Mouse (Mus musculus) thymus, postnatal 25 days (tissue): ENCODE results near the gene Ncam1.

ENCODE experiments used
- DNase-seq: peaks from one replicate; pipeline ENCODE4 v3.0.0; 2022

The Ncam1 gene

DNA sequence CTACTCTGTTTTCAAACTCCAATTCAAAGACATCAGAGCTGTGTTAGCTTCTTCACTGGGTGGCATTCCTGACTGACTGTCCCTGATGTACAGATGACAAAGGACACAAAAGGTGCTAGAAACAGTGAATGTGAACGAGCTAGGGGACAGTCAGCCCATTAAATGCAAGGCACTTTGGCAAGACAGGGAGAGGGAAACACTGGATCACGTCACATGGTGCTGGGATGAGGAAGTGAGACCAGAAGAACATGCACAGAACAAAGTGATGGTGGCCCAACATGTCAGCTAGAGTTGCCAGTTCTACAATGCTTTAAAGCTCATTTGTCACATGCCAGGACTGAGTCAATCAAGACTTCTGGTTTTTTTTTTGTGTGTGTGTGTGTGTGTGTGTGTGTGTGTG lies 247.4 kb downstream of the Ncam1 start:
- no peak for DNase-seq

DNA sequence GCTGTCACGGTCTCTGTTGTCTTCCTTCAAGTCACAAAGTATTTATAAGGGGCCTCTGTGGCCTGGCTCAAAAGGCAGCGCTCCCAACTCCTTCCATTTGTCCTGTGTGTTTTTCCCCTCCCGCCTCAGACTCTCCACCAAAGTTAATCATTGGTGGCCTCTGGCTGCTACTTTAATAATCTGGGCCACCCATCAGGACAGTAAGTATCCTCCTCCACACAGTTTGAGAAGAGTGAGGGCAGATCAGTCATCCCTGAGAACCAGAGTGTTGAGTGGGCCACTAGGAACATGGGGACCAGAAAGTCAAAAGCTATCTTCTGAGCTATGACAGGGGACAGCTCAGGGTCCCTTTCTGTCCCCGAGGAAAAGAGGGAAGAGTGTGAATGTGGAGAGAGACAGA lies 256.1 kb downstream of the Ncam1 start:
- DNase-seq = no peak

DNA sequence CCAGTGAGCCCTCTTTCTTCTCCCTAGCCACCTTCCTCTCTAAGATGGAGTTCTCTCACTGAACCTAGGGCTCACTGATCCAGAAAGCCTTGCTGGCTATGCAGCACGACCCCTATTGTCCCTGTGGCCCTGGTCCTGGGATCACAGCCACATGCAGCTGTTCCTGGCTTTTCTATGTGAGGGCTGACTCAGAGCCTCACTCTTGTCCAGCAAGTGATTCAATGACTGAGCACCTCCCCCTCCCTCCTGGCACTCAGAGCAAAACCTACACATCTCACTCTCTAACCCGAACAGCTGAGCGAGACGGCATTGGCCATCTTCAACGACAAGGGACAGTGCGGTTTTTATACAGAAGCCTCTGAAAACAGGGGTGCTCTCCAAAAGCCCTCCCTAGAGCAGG lies 260.9 kb downstream of the Ncam1 start:
- no peak for DNase-seq

DNA sequence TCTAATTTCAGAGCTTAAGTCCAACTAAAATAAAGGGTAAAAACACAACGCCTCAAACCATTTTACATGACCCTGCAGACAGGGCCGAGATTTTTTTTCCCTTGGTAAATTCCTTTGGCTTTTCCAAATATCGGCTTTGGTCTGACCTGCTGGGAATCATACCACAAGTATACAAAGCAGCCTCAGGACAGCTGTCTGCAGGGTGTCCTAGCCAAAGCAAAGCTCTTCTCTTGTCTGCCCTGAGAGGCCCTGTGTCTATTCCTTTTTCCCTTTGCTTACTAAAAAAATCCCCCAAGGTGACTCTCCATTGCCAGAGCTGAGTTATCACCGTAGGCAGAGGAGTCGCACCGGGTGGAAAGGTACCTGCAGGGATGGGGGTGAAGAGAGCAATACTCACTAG lies 262.1 kb downstream of the Ncam1 start:
- no peak for DNase-seq

DNA sequence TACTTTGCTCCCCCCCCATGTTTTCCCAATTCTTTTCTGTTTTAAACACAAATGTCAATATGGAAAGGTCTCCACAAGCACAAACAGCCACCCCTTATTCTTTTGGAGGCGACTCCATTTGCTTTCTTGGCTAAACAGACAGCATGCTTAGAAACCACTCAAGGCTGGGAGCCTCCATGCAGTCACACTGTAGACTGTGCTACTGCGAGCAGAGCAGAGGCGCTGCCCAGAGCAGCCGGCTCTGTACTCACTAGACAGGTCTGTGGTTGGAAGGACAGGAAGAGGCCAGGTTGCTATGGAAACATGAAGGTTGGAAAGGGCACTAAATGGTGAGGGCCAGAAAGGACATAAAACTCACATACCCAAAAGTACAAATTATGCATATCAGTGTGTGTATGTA lies 263.8 kb downstream of the Ncam1 start:
- no peak for DNase-seq

DNA sequence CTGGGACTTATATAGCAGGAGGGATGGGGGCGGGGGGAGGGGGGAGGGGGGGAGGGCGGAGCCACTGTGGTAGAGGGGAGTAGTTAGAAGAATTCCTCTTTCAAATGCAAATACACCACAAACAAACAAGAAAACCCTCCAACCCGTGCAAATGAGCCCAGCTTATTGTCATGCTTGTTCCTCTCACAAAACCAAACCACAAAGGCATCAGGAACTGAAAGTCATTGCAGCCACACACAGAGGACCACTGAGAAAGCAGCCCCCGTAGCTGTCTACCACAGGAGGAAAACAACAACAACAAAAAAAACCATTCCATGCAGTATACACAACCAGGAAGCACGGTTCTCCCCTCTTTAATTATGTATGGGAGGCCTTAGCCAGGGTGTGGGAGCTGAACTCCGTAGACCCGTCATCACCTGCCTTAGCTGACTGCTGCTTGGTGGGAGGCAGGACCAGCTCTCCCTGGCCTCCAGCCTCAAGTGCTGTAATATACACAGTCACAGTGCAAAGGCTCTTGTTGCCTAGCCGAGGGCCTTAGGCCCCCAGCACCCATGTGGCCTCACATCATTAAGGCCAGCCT lies 264.7 kb downstream of the Ncam1 start:
- DNase-seq = no peak

DNA sequence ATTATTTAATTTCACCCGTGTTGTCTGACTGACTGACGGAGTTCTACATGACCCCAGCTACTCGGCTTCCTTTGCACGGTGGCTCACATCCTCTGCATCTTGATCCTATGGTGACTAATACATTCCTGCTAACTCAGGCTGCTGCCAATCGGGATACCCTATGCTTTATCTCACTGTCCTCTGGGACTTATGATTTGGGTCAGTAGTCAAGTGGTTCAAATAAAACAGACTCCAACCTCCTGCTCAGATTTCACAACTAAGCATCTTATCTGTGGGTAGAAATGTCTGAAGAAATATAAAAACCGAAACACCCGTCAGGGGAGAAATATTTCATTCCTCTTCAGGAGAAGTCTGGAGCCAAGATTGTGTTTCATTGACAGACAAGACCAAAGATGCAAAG lies 265.3 kb downstream of the Ncam1 start:
- no peak for DNase-seq

DNA sequence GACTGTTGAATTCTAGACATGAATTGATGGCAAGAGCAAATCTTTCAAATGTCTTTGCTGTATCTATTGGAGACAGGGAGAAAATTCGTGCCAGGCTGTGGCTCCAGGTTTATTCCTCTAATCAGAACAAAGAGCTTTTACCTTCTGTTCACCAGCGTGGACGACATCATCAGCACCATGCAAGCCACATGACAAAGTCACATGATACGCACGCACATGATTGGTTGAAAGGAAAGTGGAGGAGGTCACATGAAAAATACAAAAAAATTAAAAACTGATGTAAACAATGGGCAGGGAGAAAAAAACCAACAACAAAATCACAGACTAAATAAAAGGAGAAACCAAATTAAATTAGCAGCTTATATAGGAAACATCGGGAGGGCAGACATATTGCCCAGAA lies 266.9 kb downstream of the Ncam1 start:
- DNase-seq = no peak

DNA sequence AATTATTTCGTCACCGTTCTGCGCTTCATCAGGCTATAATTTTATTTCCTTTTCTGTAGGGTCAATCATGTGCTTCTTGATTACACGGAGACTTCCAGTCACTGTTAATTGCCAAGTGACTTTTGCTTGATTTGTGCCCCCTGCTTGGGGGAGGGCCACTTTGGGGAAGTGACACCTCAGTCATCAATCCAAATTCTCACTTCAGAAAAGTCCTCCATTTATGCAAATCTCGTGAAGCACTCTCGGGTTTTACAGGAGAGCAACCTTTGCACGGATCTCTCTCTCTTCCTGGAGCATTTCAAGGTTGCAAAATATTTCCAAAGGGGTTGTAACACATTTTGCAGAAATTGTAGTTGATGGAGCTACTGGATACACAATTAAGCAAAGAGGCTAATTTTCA lies 267.5 kb downstream of the Ncam1 start:
- DNase-seq = no peak

DNA sequence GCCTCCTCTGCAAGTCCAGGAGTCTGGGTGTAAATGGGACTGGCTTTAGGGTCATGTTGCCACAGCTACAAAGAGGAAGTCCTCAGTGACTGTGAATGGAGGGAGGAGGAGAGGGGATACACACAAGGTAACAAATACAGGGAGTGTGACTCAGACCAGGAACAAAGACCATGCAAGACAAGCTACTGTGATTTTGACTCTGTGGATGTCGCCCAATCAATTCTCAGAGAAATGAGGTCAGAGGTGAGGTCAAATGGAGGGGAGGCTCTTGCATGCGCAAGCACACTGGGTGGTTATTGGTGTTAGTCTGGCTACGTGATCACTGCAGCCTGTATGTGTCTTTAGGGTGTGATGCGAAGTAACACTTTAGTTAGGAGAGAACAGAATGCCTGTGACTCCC lies 268.0 kb downstream of the Ncam1 start:
- DNase-seq = no peak

DNA sequence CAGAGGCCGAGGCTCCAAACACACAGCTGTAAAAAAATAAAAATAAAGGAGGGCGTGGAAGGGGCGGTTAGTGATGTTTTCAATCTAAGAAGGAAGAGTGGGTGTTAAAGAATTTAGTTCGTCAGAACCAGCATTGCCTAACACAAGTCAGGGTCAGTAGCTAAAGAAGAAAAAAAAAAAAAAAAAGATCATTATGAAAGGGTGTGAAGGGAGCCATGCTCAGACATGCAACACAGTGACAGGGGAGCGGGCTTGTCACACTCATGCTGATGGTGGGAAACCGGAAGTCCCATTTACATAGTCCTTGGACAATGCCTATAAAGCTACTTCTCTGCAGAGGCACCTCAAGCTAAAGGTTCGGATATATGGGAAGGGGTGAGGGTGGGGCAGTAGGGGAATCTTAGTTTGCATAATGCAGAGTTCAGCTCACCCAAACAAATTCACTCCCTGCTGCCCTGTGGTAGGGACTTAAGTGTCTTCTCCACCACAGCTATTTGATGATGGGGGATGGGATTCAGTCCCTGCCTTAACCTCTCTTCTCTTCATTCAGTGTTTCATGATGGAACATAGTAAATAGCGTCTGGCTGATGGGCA lies 269.3 kb downstream of the Ncam1 start:
- DNase-seq = no peak

DNA sequence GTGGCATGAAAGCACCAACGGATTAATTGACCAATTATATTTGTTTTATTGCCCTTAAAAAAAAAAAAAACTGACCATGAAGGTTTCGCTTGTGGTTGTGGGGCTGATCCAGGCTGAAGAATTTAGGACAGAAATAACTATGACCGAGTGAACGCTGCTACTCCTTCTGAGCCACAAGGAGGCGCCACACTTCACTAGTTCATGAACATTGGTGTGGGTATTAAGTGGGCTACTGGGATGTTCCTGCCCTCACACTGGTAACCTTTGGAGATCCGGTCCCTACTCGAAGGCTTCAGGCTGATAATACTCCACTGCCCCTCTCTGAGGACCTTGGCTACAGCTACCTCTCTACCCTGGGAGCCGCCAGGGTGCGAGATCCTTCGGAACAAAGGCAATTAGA lies 269.8 kb downstream of the Ncam1 start:
- no peak for DNase-seq

DNA sequence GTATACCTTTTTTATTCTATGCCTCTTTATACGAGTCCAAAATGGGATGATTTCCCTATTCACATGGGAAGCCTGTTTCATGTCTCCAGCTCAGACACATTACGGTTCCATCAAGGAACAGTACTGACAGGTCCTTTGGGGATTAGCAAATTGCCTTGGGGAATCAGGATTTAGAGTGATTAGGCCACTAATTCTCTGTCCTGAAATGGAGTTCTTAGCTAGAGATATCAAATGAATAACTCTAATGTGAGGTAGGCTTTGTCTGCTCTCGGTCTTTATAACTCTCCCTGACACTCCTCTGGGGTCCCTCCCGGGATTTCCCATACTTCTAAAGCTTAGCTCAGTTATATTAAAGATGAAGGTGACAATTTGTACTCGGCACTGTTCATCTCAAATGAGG lies 270.7 kb downstream of the Ncam1 start:
- no peak for DNase-seq

DNA sequence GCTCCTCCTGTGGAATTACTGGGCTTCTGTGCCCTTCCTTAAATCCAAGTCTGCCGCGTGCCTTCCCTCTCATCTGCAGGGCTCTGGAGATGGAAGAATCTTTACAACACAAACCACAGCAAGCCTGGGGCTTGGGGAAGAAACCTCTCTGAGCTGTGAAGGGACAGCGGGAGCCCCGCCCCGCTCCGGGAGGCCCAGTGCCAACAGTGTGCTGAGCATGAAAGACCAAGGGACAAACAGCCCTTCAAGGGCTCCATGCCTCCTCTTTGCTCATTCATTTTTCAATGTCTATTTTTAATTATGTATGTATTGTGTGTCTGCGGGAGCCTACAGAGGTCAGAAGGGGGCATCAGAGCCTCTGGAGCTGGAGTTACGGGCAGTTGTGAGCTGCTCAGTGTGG lies 271.4 kb downstream of the Ncam1 start:
- DNase-seq = no peak

DNA sequence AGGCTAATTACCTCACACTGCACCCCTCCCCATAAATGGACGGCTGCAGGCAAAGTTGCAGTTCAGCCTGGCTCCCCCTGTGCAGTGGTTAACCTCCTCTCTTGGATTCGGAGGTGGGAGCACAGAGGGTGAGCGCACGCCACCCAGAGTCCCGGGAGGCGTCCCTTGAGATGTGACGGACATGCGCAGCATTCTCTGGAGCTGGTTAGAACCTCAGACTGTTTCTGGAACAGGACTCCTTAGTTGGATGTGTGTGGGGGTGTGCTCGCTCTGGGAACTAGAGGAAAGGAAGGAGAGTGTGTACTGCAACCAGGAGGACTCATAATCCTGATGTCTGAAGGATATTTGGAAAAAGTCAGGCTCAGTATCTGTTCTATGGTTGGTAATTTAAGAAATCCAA lies 274.0 kb downstream of the Ncam1 start:
- no peak for DNase-seq

DNA sequence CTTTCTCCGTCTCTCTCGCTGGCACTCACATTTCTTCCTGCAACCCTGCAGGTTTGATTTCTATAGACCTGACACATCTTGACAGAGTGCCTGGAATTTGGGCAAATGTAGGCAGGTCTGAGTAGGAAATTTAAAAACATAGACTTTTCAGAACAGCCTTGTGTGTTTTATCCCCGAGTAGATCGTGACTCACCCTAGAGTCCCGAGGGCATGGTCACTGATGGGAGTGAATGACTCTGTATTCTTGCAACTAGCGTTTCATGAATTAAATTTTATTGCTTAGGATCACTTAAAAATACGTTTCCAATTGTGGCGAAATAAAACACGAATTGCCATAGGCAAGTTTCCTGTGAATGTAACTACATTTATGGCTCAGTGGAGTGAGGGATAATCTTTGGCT lies 274.8 kb downstream of the Ncam1 start:
- DNase-seq = no peak

DNA sequence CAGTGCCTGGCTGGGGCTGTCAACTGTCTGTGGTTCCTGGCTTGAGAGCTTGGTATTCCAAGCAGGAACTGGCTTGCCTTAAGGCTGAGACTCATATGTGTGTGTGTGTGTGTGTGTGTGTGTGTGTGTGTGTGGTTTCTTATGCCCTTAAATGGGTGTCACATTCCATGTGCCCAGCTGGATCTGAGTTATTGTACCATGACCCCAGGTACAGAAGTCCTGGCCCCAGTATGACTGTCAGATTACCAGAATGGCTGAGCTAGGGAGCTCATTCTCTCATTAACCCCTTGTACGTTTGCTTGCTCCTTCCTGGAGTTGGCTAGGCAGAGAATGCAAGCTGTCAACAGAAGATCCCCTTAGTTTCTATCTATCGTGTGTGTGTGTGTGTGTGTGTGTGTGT lies 284.4 kb downstream of the Ncam1 start:
- DNase-seq = no peak

DNA sequence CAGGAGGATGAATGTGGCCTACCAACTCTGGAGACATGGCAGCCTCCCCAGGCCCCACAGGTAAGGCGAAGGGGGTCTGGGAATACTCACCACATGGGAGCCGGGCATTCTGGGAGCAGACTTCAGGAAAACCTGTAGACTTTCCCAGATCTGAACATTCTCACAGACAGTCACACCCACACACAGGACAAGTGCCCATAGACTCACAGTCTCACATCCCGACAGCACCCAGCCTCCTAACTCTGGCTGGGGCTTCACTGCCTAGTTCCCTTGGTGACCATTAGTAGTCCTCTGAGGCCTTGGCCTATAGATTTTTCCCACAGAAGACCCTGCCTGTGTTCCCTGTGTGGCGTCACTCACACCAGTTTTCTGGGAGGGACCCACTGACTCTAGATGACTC lies 288.1 kb downstream of the Ncam1 start:
- DNase-seq = no peak

DNA sequence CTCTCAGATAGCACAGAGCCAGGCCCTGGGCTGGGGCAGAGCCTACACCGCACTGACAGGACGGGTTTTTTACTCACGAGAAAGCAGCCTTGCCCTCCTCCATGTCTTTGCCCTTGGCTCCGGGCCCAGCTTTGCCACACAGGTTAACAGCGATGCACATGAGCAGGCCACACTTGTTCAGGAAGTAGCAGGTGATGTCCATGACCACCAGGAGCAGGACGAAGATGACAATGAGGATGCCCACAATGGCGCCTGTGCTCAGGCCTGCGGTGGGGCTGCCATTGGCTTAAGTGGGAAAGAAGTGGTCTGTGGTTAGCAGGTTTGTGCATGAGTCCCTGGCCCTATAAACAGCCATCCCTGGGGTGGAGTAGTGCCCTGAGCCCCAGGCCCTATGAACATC lies 289.1 kb downstream of the Ncam1 start:
- DNase-seq = no peak

DNA sequence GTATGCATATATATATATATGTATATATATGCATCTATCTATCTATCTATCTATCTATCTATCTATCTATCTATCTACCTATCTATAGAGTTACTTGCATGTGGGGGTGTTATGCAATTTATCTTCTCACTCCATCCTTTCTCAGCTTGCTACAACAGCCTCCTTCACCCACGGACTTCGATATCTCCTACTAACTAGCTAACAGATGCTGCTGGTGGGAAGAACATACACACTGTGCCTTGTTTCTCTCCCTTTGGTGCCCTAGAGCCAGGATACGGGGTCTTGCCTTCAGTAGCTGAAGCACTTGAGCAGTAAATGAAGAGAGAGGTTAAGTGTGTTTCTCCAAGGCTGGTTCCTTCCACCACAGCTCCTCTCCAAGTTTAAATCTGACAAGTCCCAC lies 289.6 kb downstream of the Ncam1 start:
- no peak for DNase-seq

DNA sequence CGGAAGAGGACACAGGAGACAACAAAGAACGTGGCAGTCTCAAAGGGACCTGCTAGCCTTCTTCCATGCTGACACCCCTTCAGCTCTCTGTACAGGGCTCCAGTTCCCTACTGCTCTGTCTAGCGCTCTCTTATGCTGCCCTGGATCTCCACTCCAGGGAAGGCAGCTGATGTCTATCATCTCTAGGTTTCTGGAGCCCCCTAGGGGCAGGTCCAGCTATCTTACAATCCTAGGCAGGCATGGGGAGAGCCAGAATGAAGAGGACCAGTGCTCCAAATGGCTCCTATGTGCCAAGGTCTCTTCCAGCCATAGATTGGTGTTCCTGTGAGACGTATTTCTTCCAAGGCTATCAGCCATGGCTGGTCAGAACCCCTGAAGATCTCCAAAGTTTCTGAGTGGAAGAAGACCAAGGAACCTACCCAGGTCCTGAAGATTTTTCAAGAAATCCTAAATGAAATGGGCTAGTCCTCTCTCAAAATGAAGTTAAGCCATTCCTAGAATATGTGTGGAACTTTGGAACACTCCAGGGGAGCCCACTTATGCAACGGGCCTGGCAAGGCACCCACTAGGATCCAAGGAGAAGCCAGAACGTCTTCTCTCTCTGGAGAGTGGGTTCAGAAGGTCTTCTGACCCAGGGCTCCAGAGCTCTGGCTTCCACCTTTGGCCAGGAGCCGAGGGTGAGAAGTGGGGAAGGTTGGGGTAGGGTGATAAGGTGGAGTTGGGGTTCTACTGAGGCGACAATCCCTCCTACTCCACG lies 290.7 kb downstream of the Ncam1 start:
- peak; percentile 34 for DNase-seq

DNA sequence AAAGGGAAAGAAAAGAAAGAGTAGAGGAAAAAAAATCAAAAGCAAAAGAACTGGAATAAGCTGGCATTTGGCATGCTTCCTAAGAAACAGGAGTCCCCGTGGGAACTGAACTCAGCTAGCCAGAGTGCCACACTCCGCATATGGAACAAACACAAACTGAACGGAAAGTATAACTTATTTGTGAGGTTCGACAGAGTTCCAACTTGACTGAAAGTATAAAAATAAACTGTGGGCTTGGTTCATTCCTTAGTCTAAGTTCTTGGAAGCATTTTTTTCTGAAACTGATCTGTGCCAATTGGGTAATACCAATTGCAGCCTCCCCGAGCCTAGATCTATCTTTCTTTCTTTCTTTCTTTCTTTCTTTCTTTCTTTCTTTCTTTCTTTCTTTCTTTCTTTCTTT lies 294.1 kb downstream of the Ncam1 start:
- DNase-seq = no peak

DNA sequence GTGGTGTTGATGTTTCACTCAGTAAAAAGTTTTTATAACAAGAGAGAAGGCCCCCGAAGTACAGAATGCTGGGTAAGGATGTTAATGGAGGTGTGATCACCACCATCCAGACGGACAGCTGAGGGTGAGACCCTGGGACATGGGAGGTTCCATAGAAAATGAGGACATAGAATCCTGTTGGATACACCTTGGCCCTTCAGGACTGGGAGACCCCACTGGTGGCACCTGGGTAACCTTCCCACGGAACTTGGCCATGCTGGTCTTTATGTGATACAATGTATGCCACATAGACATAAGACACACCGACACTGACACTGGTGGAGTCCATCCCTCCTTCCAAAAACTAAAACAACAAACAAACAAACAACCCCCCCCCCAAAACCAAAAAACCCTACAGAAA lies 296.5 kb downstream of the Ncam1 start:
- no peak for DNase-seq

DNA sequence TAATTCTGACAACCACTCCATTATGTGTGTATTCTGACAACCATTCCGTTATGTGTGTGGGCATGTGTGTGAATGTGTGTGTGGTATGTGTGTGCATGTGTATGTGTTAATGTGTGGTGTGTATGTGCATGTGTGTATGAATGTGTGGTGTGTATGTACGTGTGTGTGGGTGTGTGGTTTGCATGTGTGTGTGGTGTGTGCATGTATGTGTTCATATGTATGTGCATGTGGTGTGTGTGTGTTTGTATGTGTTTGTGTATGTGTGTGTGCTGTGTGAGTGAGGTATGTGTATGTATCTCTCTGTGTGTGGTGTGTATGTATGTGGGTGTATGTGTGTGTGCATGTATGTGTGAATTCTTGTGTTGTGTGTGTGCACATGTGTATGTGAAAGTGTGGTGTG lies 298.8 kb downstream of the Ncam1 start:
- DNase-seq = no peak
